Mouse (Mus musculus): ENCODE data around the gene Col5a1. TPM values are rescaled to one million over a fixed set of nuclear protein-coding genes. Genes with fewer than 3 reads are reported as not detected.

Gene Col5a1
- polyA plus RNA-seq, 1 experiment from 2014 or later: 20.9 TPM

DNA sequence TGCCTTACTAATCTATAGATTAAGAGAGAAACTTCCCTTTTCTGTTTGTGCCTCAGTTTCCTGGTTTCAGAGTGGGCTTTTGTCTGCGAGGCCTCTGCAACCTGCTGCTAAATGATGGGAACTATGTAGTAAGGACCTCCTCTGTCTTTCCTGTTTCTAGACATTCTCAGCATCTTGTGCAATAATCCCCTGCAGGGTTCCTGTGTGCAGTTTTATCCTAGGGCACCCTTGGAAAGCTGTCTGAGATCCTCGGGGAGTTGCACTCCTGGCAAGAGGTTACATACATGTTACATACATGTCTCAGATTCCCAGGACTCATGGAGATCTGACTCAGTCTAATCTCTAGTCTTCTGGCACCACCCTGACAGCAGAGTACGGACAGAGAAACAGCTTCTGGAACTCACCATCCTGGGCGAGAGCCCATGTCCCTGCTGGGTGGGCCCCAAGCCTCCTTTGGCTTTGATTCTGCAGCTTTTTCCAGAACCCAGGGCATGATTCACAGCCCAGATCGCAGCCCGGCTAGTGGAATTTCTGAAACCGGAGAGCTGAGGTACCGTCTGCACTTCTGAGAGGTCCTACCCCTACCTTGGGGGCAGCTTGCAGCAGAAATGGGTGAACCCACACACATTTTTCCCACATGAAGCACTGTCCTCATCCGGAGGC lies 24.5 kb upstream of the Col5a1 start:
- 87% methylated on average over 9 of the region's 9 CpGs for WGBS
- DNase-seq (ENCODE audit: low spot score) (no peak), ATAC-seq (replicated peaks; ENCODE audit: low FRiP score) (no peak)
- Histone ChIP-seq H3K4me1 (replicated peaks; ENCODE audit: control insufficient read depth, insufficient read depth, low read length) (no peaks in the 10 kb centered on the region; the same call in 1 of the 2 replicates), H3K4me3 (ENCODE audit: low read depth, low read length) (no peak overlapping the region), H3K4me2 (ENCODE audit: low read depth, low read length, severe bottlenecking) (no peak overlapping the region), H3K9ac (ENCODE audit: low read length) (no peak overlapping the region), H3K9me3 (ENCODE audit: control insufficient read depth, low read length) (no peaks in the 10 kb centered on the region), H3K27me3 (ENCODE audit: control insufficient read depth, insufficient read depth, low read length) (no peaks in the 10 kb centered on the region; the same call in 1 of the 2 replicates), H3K36me3 (ENCODE audit: control insufficient read depth, insufficient read depth, low read length) (no peaks in the 10 kb centered on the region), H3K27ac (ENCODE audit: low read depth, low read length) (no peak overlapping the region)

DNA sequence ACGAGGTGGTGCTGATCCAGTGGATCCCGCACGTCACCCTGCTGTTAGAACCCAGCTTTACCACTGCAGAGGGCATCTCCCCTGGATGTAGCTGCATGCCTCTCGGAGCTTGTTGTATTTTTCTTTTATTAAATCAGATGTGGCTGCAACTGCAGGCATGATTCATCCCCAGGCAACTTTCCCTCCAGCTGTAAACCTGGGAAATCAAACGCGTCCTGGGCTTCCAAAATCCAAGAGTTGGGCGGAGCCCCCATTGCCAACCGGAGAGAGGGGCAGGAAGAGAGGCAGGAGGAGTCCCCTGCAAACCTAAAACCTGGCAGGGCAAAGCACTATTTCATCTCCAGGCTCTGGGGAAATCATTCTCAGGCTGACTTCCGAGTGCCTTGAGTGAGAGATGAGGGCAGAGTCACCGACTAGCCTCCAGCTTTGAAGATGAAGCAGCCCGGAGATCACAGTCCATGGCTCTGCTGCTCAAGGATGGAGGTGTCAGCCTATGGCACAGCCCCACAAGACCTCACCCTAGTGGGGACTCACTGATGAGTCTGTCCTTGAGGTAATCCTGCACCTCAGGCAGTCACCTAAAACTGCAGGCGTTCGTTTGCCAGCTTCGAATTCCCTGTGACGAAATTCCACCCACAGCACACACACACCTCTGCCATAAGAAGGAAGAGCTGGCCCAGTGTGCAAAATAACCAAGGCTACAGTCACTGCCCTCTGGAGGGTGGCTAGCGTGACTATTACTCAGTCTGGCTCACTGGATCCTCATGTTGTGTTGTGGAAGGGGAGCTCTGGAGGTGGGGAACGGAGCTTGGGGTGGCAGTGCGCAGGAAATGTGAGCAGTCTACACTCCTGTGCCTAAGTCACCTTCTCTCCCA lies 21.5 kb upstream of the Col5a1 start:
- Histone ChIP-seq H3K4me2 (ENCODE audit: low read depth, low read length, severe bottlenecking) (no peak overlapping the region), H3K4me1 (replicated peaks; ENCODE audit: control insufficient read depth, insufficient read depth, low read length) (no peaks in the 10 kb centered on the region), H3K4me3 (ENCODE audit: low read depth, low read length) (no peak overlapping the region), H3K9me3 (ENCODE audit: control insufficient read depth, low read length) (no peaks in the 10 kb centered on the region), H3K27me3 (ENCODE audit: control insufficient read depth, insufficient read depth, low read length) (no peaks in the 10 kb centered on the region; the same call in 1 of the 2 replicates), H3K9ac (ENCODE audit: low read length) (no peak overlapping the region), H3K27ac (ENCODE audit: low read depth, low read length) (no peak overlapping the region), H3K36me3 (ENCODE audit: control insufficient read depth, insufficient read depth, low read length) (no peaks in the 10 kb centered on the region)
- ATAC-seq (replicated peaks; ENCODE audit: low FRiP score) (no peak), DNase-seq (ENCODE audit: low spot score) (no peak)
- 82% methylated on average over 18 of the region's 18 CpGs for WGBS

DNA sequence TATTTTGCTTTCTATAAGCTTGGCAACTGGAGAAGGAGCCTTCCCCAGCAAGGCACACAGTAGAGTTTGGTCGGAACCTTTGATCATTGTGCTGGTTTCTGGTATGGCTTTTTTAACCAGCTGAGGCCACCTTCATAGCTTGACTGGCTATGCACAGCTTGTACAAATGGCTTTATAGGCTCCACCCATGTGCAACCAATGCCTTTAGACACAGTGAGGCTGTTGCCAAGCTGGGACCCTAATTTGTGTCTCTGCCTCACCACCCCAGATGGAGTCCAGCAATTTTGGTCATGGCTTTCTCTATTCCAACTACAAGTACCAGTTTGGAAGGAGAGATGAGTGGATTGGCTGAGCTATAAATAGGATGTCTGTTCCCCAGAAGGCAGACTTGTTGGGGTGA lies 15.6 kb upstream of the Col5a1 start:
- no peak for ATAC-seq (replicated peaks; ENCODE audit: low FRiP score)
- 92% methylated on average over 1 of the region's 1 CpGs for WGBS
- H3K36me3 ChIP-seq (ENCODE audit: control insufficient read depth, insufficient read depth, low read length): no peaks in the 10 kb centered on the region

DNA sequence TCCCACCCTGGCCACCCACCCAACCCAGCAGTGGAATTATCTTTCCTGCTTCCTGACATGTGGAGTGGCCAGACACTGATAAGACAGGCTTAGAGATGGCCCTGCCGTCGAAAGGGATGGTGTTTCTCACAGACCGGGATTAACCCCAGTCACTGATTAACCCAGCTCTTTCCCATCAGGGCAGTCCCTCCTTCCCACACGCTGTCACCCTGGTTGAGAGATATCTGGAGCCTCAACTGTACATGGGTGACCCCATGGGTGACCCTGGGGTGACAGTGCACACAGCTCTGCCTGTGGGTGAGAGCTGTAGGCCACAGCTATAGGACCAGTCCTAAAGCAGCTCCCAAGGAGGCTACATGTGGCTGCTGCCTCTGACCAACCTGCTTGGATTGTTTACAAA lies 15.2 kb upstream of the Col5a1 start:
- ATAC-seq (replicated peaks; ENCODE audit: low FRiP score) (no peak), DNase-seq (ENCODE audit: low spot score) (no peak)
- no peaks in the 10 kb centered on the region for H3K27me3 ChIP-seq (ENCODE audit: control insufficient read depth, insufficient read depth, low read length)
- H3K36me3 ChIP-seq (ENCODE audit: control insufficient read depth, insufficient read depth, low read length): no peaks in the 10 kb centered on the region
- no peak overlapping the region for H3K4me3 ChIP-seq (ENCODE audit: low read depth, low read length)
- H3K9me3 ChIP-seq (ENCODE audit: control insufficient read depth, low read length): no peaks in the 10 kb centered on the region
- H3K27ac ChIP-seq (ENCODE audit: low read depth, low read length): no peak overlapping the region
- H3K9ac ChIP-seq (ENCODE audit: low read length): no peak overlapping the region
- H3K4me2 ChIP-seq (ENCODE audit: low read depth, low read length, severe bottlenecking): no peak overlapping the region
- 68% methylated on average over 4 of the region's 4 CpGs for WGBS
- H3K4me1 ChIP-seq (replicated peaks; ENCODE audit: control insufficient read depth, insufficient read depth, low read length): no peaks in the 10 kb centered on the region

More for the DNA sequence above, 15.6 kb upstream of the Col5a1 start:
- H3K27me3 ChIP-seq (ENCODE audit: control insufficient read depth, insufficient read depth, low read length): no peaks in the 10 kb centered on the region
- DNase-seq (ENCODE audit: low spot score): no peak
- H3K4me2 ChIP-seq (ENCODE audit: low read depth, low read length, severe bottlenecking): no peak overlapping the region
- no peak overlapping the region for H3K27ac ChIP-seq (ENCODE audit: low read depth, low read length)
- H3K9me3 ChIP-seq (ENCODE audit: control insufficient read depth, low read length): no peaks in the 10 kb centered on the region
- H3K4me1 ChIP-seq (replicated peaks; ENCODE audit: control insufficient read depth, insufficient read depth, low read length): no peaks in the 10 kb centered on the region
- H3K9ac ChIP-seq (ENCODE audit: low read length): no peak overlapping the region
- no peak overlapping the region for H3K4me3 ChIP-seq (ENCODE audit: low read depth, low read length)

DNA sequence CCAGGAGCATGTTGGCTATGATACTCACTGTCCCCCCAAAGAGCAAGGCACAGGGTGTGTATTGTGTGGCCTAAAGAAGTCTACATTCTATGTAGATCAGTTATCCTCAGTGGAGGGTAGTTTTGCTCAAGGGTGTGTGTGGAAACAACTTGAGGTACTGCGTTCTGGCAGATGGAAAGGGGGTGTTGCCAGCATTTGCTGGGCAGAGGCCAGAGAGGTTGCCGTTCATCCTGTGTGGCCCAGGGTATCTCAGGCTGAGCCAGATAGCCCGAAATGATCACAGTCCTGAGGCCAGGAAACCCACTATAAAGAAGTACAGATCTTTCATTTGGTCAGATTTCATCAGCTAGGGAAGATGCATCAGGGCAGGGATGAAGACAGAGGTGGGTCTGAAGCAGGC lies 13.9 kb upstream of the Col5a1 start:
- H3K9me3 ChIP-seq (ENCODE audit: control insufficient read depth, low read length): no peaks in the 10 kb centered on the region
- H3K4me2 ChIP-seq (ENCODE audit: low read depth, low read length, severe bottlenecking): no peak overlapping the region
- no peak overlapping the region for H3K4me3 ChIP-seq (ENCODE audit: low read depth, low read length)
- ATAC-seq (replicated peaks; ENCODE audit: low FRiP score): no peak
- no peaks in the 10 kb centered on the region for H3K4me1 ChIP-seq (replicated peaks; ENCODE audit: control insufficient read depth, insufficient read depth, low read length)
- H3K27ac ChIP-seq (ENCODE audit: low read depth, low read length): no peak overlapping the region
- no peak for DNase-seq (ENCODE audit: low spot score)
- no peak overlapping the region for H3K9ac ChIP-seq (ENCODE audit: low read length)
- H3K36me3 ChIP-seq (ENCODE audit: control insufficient read depth, insufficient read depth, low read length): no peaks in the 10 kb centered on the region
- no peaks in the 10 kb centered on the region for H3K27me3 ChIP-seq (ENCODE audit: control insufficient read depth, insufficient read depth, low read length)
- 76% methylated on average over 3 of the region's 3 CpGs for WGBS

DNA sequence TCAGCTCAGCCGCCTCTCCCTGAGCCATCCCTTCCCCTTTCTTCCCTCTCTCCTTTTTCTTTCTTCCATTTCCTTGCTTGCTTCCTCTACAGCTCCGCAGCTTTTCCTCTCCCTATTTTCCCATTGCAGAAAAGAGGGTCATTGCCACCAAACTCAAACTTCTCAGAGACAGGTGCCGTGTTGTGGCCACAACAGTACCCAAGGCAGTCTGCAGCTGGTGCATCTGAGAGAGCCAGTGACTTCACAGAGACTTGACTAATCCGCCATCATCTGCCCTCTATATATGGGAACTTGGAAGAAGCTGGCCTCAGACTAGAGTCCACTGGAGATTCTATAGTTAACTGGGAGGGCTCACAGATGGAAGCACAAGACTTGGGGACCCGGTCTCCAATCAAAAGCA lies 13.2 kb upstream of the Col5a1 start:
- Histone ChIP-seq H3K27me3 (ENCODE audit: control insufficient read depth, insufficient read depth, low read length) (no peaks in the 10 kb centered on the region), H3K4me1 (replicated peaks; ENCODE audit: control insufficient read depth, insufficient read depth, low read length) (no peaks in the 10 kb centered on the region), H3K9ac (ENCODE audit: low read length) (no peak overlapping the region), H3K27ac (ENCODE audit: low read depth, low read length) (no peak overlapping the region), H3K4me2 (ENCODE audit: low read depth, low read length, severe bottlenecking) (no peak overlapping the region), H3K4me3 (ENCODE audit: low read depth, low read length) (no peak overlapping the region), H3K9me3 (ENCODE audit: control insufficient read depth, low read length) (no peaks in the 10 kb centered on the region), H3K36me3 (ENCODE audit: control insufficient read depth, insufficient read depth, low read length) (no peaks in the 10 kb centered on the region)
- WGBS: 87% methylated on average over 5 of the region's 5 CpGs
- DNase-seq (ENCODE audit: low spot score) (no peak), ATAC-seq (replicated peaks; ENCODE audit: low FRiP score) (no peak)

DNA sequence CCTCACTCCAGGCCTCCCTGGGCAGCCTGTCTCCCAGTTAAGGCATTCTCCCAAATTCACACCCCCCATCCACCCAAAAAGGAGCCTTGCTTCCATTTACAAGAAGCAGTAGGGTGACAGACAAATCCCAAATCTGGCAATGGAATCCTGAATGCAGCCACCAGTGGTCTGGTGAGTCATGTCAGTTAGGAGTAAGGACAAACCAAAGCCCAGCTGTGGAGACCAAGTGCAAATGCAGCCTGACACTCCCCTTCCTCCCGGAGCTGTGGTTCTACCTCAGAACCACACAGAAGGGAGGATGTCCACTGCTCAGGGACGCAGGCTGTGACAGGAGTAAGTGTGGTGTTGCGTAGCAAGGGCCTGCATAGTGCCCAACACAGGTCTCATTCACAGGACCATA lies 11.6 kb upstream of the Col5a1 start:
- DNase-seq (ENCODE audit: low spot score) (no peak), ATAC-seq (replicated peaks; ENCODE audit: low FRiP score) (no peak)
- WGBS: 84% methylated on average over 3 of the region's 3 CpGs
- no peak overlapping the region for H3K4me2 ChIP-seq (ENCODE audit: low read depth, low read length, severe bottlenecking)
- H3K36me3 ChIP-seq (ENCODE audit: control insufficient read depth, insufficient read depth, low read length): no peaks in the 10 kb centered on the region
- H3K9me3 ChIP-seq (ENCODE audit: control insufficient read depth, low read length): no peaks in the 10 kb centered on the region
- no peaks in the 10 kb centered on the region for H3K27me3 ChIP-seq (ENCODE audit: control insufficient read depth, insufficient read depth, low read length)
- H3K4me3 ChIP-seq (ENCODE audit: low read depth, low read length): no peak overlapping the region
- H3K4me1 ChIP-seq (replicated peaks; ENCODE audit: control insufficient read depth, insufficient read depth, low read length): no peaks in the 10 kb centered on the region
- no peak overlapping the region for H3K9ac ChIP-seq (ENCODE audit: low read length)
- H3K27ac ChIP-seq (ENCODE audit: low read depth, low read length): no peak overlapping the region

DNA sequence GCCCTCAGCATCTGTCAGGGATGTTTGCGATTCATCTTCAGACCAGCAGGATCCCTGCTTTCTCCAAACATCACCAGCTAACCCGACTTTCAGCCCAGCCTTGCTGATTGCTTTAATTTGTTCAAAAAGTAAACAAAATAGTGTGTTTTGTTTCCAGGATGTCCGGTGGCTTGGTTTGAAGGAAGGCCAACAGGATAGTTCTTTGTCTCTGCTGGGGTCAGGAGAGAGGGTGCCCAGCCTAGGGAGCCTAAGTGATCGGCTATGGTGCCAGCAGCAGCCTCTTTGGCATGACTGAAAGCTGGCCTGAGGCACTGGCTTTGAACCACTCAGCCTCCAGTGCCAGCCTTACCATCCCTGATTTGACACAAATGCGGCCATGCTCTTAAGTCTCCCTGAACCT lies 11.0 kb upstream of the Col5a1 start:
- Histone ChIP-seq H3K9me3 (ENCODE audit: control insufficient read depth, low read length) (no peaks in the 10 kb centered on the region), H3K27ac (ENCODE audit: low read depth, low read length) (no peak overlapping the region), H3K4me3 (ENCODE audit: low read depth, low read length) (no peak overlapping the region), H3K36me3 (ENCODE audit: control insufficient read depth, insufficient read depth, low read length) (no peaks in the 10 kb centered on the region), H3K4me2 (ENCODE audit: low read depth, low read length, severe bottlenecking) (no peak overlapping the region), H3K27me3 (ENCODE audit: control insufficient read depth, insufficient read depth, low read length) (no peaks in the 10 kb centered on the region), H3K4me1 (replicated peaks; ENCODE audit: control insufficient read depth, insufficient read depth, low read length) (no peaks in the 10 kb centered on the region), H3K9ac (ENCODE audit: low read length) (no peak overlapping the region)
- WGBS: 79% methylated on average over 5 of the region's 5 CpGs
- no peak for ATAC-seq (replicated peaks; ENCODE audit: low FRiP score)
- DNase-seq (ENCODE audit: low spot score): no peak

Measured in forebrain, embryonic 11.5 days (tissue).